Mouse (Mus musculus) bone marrow macrophage, adult 2 months (primary cell): ENCODE results near the gene Alyref.

Experiments used
- CTCF ChIP-seq: IDR thresholded peaks from 2 replicates; pipeline ENCODE4 v1.5.1; 2012; ENCODE audit warnings: low read depth, mild to moderate bottlenecking, low read length, moderate library complexity
- POLR2A ChIP-seq: IDR thresholded peaks from 2 replicates; pipeline ENCODE4 v1.6.1; 2012; ENCODE audit warnings: mild to moderate bottlenecking, low read depth, low read length, borderline replicate concordance

GRCm38 (mm10) chr11:120616617-120617294 lies 18.6 kb upstream of the Alyref start:
- no peak for TF ChIP-seq CTCF
- TF ChIP-seq POLR2A = no peak
